Mouse (Mus musculus) Muller cell, postnatal 12 days (primary cell): ENCODE measurements at regions not wholly inside any gene's neighbourhood (a gene's known extent, or its start where the extent isn't known, plus 50 kb on each side); places are given as distances from the start of the nearest gene placed in this dataset.

Source experiments
- DNase-seq: peaks from one replicate; pipeline ENCODE4 v3.0.0-alpha.2; 2015; ENCODE audit errors: inconsistent ontology term

DNA sequence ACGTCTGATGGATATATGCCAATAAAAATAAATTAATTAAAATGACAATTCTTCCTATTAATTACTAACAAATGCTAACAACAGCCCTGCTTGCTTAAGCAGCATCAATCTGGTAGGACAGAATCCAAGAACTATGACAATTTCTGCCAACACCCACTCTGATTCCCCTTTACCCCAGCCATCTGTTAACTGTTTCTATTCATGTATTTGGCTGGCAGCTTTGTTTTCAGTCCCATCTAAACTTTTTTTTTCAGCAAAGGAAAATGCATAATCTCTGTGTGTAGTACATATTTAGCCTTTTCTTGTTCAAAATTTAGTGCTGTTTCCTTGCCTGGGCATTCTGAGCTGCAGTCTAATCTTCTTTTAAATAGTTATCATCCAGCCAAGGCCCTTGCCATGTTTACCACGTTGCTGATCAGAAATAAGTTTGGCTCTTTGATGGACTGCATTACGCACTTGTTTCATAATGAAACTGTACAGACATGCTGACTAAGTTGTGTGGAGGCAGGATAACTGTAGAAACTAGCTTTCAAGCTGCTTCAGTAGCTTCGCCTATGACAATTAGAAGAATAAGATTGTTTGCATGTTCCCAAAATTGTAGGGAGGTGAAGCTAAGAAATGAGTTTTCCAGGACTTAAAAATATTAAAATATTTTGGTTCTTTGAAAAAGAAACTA lies 67.6 kb downstream of the 4930550L24Rik start:
- peak; percentile 17 for DNase-seq
